Mouse (Mus musculus) kidney, embryonic 14.5 days (tissue): ENCODE results near the gene Fads3. TPM values are rescaled to one million over a fixed set of nuclear protein-coding genes. Genes with fewer than 3 reads are reported as not detected.

Experiments
- ATAC-seq: fragments of 200-750 bp; cut with Nextera tagmentation; 2 replicates; pipeline ENCODE4 v1.8.0; 2017; ENCODE audit warnings: moderate number of reproducible peaks, mild to moderate bottlenecking, moderate TSS enrichment, moderate library complexity; ENCODE audit not compliant: low FRiP score, low TSS enrichment
- H3K27ac ChIP-seq: fragments of 300-500 bp; sonication (generic); 2 replicates; pipeline ENCODE4 v1.5.1; 2014; ENCODE audit warnings: low read depth, mild to moderate bottlenecking, low read length, moderate library complexity, mixed read lengths
- H3K27me3 ChIP-seq: fragments of 300-500 bp; sonication (generic); 2 replicates; pipeline ENCODE4 v1.6.1; 2014; ENCODE audit warnings: mild to moderate bottlenecking, low read length; ENCODE audit not compliant: control insufficient read depth, insufficient read depth
- H3K36me3 ChIP-seq: fragments of 300-500 bp; sonication (generic); 2 replicates; pipeline ENCODE4 v1.6.1; 2014; ENCODE audit warnings: low read length, mixed read lengths; ENCODE audit not compliant: control insufficient read depth, insufficient read depth
- H3K4me1 ChIP-seq: fragments of 300-500 bp; sonication (generic); 2 replicates; pipeline ENCODE4 v1.6.1; 2014; ENCODE audit warnings: low read length, mixed read lengths; ENCODE audit not compliant: control insufficient read depth, insufficient read depth
- H3K4me2 ChIP-seq: fragments of 300-500 bp; sonication (generic); replicated peaks from 2 replicates; pipeline ENCODE4 v1.6.1; 2014; ENCODE audit warnings: low read depth, mild to moderate bottlenecking, low read length
- H3K4me3 ChIP-seq: fragments of 300-500 bp; sonication (generic); 2 replicates; pipeline ENCODE4 v1.5.1; 2014; ENCODE audit warnings: mild to moderate bottlenecking, low read length
- H3K9ac ChIP-seq: fragments of 300-500 bp; sonication (generic); 2 replicates; pipeline ENCODE4 v1.6.1; 2014; ENCODE audit warnings: low read depth, mild to moderate bottlenecking, low read length, moderate library complexity
- H3K9me3 ChIP-seq: fragments of 300-500 bp; sonication (generic); 2 replicates; pipeline ENCODE4 v1.6.1; 2016; ENCODE audit warnings: low read length; ENCODE audit not compliant: control insufficient read depth
- WGBS: fragments of 180-500 bp; shearing (Covaris S2); extraction: QIAGEN DNeasy Blood & Tissue Kit; methylation state at CpG from one replicate; pipeline ENCODE4 v1.1.7; 2014; 5-methylcytosine and 5-hydroxymethylcytosine counted together
- polyA plus RNA-seq: library from polyadenylated mRNA; unstranded; fragments of >200 nt; fragmentation: Nextera tagmentation; extraction: Ambion mirVana; gene quantifications from 2 replicates; pipeline ENCODE4 v1.2.1, GENCODE M21; 2014

The Fads3 gene
- polyA plus RNA-seq, 1 experiment from 2014 or later: 10.4 TPM

DNA sequence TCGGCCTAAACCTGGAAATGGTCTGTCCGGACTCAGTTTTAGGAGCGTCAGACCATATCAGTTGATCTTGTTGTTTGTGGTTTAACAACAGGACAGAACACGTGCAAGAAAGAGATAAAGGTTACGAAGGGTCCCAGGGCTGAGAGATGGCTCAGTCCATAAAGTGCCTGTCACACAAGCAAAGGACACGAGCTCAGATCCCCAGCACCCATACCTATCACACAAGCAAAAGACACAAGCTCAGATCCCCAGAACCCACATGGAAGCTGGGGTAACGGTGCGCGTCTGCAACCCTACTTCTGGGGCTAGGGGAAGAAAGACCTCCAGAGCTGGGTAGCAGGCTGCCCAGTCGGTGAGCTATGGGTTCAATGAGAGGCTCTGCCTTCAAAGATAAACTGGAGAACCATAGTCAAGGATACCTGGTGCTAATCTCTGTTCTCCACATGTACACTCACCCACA, 63.7 kb downstream of the Fads3 start:
- no peak overlapping the region for H3K27ac ChIP-seq
- ATAC-seq: no peak
- no peak overlapping the region for H3K4me2 ChIP-seq
- H3K9ac ChIP-seq: no peak overlapping the region
- H3K4me3 ChIP-seq: no peak overlapping the region
- H3K27me3 ChIP-seq: no peaks in the 10 kb centered on the region
- peaks cover 6% of the 10 kb centered on the region; the same call in 1 of the 2 replicates for H3K4me1 ChIP-seq
- 81% methylated on average over 10 of the region's 10 CpGs for WGBS
- H3K9me3 ChIP-seq: no peaks in the 10 kb centered on the region
- H3K36me3 ChIP-seq: no peaks in the 10 kb centered on the region

DNA sequence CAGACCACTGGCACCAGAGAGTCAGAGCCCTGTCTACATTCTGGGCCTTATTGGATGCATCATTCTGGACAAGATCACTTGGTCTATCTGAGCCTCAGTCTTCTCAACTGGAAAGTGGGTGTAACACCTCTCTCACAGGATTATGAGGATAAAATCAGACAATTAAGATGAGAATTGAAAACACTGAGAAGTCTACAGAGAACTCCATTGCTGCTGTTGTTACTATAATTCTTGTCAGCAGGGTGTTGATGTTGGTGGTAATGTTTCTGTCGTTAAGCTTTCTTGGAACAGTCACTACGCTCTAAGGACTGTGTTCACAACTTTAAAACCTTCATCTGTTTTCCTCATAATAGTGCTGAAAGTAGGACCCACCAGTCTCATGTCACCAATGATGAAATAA, 65.3 kb downstream of the Fads3 start:
- no peaks in the 10 kb centered on the region for H3K27me3 ChIP-seq
- H3K4me1 ChIP-seq: 0 out of 2 replicates have a peak, but pooled peaks cover 6% of the 10 kb centered on the region
- H3K27ac ChIP-seq: no peak overlapping the region
- H3K9ac ChIP-seq: no peak overlapping the region
- no peaks in the 10 kb centered on the region for H3K36me3 ChIP-seq
- no peak overlapping the region for H3K4me2 ChIP-seq
- 84% methylated on average over 2 of the region's 2 CpGs for WGBS
- H3K4me3 ChIP-seq: no peak overlapping the region
- ATAC-seq: no peak
- no peaks in the 10 kb centered on the region for H3K9me3 ChIP-seq

DNA sequence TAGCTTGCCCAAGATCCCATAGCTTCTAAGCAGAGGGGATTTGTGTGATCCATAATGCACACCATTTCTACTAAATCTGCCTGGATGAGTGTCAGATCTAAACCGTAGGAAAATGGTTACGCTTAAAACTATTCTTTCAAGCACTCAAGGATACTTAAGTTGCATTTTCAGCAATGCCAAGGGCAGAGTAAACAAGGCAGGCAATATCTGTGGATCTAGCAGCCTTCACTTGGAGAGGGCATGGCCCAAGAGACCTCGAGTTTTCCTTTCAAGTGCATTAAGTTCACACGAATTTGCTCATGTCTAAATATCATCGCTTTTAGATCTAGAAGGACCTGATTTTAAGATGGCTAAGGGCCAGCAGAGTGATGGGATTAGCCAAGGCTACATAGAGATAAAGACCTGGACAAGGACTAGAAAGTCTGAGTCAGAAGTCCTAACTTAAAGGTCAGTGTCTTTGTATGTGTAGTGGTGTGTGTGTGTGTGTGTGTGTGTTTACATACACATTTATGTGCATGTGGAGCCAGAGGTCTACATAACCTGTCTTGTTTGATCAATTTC, 65.8 kb downstream of the Fads3 start:
- Histone ChIP-seq H3K36me3 (no peaks in the 10 kb centered on the region), H3K4me1 (0 out of 2 replicates have a peak, but pooled peaks cover 6% of the 10 kb centered on the region), H3K9me3 (no peaks in the 10 kb centered on the region), H3K27me3 (no peaks in the 10 kb centered on the region), H3K4me3 (no peak overlapping the region), H3K9ac (no peak overlapping the region), H3K27ac (no peak overlapping the region), H3K4me2 (no peak overlapping the region)
- ATAC-seq: no peak
- 81% methylated on average over 5 of the region's 5 CpGs for WGBS

DNA sequence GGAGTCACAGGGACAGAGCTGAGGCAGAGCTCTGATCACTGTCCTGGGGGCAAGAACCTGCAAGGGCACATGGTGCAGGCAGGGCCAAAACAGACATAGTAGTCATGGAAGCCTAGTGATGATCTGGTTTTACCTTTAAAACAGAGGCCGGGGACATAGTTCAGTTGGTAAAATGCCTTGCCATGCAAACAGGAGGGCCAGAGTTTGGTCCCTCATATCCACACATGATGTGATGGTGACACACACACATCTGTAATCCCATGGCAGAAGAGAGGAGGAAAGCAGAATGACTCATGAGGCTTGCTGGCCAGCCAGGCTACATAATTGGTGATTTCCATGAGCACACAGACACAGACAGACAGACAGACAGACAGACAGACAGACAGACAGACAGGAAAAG, 66.8 kb downstream of the Fads3 start:
- no peak for ATAC-seq
- 88% methylated on average over 1 of the region's 1 CpGs for WGBS
- Histone ChIP-seq H3K27ac (no peak overlapping the region), H3K9ac (no peak overlapping the region), H3K4me1 (no peaks in the 10 kb centered on the region), H3K4me3 (no peak overlapping the region), H3K36me3 (no peaks in the 10 kb centered on the region), H3K9me3 (no peaks in the 10 kb centered on the region), H3K27me3 (no peaks in the 10 kb centered on the region), H3K4me2 (no peak overlapping the region)

DNA sequence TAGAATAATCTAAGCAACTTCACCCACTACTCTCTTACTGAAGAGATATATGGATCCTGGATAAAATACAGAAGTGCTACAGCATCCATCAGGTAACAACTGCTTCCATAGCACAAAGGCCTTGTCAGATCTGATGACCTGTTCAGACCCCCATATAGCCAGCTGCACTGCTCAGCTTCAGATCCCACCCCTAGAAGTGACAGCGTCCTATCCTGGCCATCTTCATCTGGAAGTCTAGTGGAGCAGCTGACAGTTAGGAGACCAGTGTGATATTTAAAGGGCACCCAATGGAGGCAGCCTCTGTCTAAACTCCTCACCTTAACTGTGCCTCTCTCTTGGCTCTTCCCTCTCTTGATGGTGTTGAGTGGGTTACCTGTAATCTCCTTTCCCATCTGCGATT, 67.3 kb downstream of the Fads3 start:
- H3K9me3 ChIP-seq: no peaks in the 10 kb centered on the region
- no peak overlapping the region for H3K27ac ChIP-seq
- H3K27me3 ChIP-seq: no peaks in the 10 kb centered on the region
- no peak overlapping the region for H3K4me3 ChIP-seq
- no peaks in the 10 kb centered on the region for H3K4me1 ChIP-seq
- 91% methylated on average over 2 of the region's 2 CpGs for WGBS
- H3K36me3 ChIP-seq: no peaks in the 10 kb centered on the region
- ATAC-seq: no peak
- no peak overlapping the region for H3K9ac ChIP-seq
- no peak overlapping the region for H3K4me2 ChIP-seq

Other genes starting within 250 kb of the Fads3 start
- gene Scgb2a2, start 194.0 kb upstream of the Fads3 start, polyA plus RNA-seq: not detected in 2 replicates
- gene Incenp, start 142.0 kb upstream of the Fads3 start, polyA plus RNA-seq: 104 and 112 TPM in 2 replicates
- gene Fth1, start 61.0 kb upstream of the Fads3 start, polyA plus RNA-seq: 1,412 and 1,461 TPM in 2 replicates
- gene Best1, start 39.9 kb upstream of the Fads3 start, polyA plus RNA-seq: 1.1 and 1.2 TPM in 2 replicates
- 20.3 and 26.2 TPM in 2 replicates for gene Rab3il1, start 39.9 kb upstream of the Fads3 start, polyA plus RNA-seq
- 28.3 and 42.4 TPM in 2 replicates for gene Fads2, start 60.2 kb downstream of the Fads3 start, polyA plus RNA-seq
- gene Fads1, start 141.3 kb downstream of the Fads3 start, polyA plus RNA-seq: 51.3 and 94.3 TPM in 2 replicates
- 467 and 649 TPM in 2 replicates for gene Tmem258, start 162.4 kb downstream of the Fads3 start, polyA plus RNA-seq
- 92.9 and 99.2 TPM in 2 replicates for gene Fen1, start 162.6 kb downstream of the Fads3 start, polyA plus RNA-seq
- gene Myrf, start 199.2 kb downstream of the Fads3 start, polyA plus RNA-seq: 3.9 and 6.4 TPM in 2 replicates